Mouse (Mus musculus): ENCODE measurements around the gene Btg1-ps2. TPM values are rescaled to one million over a fixed set of nuclear protein-coding genes. Genes with fewer than 3 reads are reported as not detected.
"Not testable (repeated sequence)": the region's sequence is repeated elsewhere in the genome, so short reads cannot be mapped to it uniquely, and the experiment has no call there.

Btg1-ps2 gene
- not detected in 2 replicates for polyA plus RNA-seq (2014; fragmentation: Nextera tagmentation; extraction: Ambion mirVana)

GRCm38 (mm10) chrX:38043014-38043413 is at the start of gene Btg1-ps2:
Btg1-ps2 (minus strand) TSS chrX:38043114.
- H3K27me3 ChIP-seq (ENCODE audit: control insufficient read depth, insufficient read depth, low read length); H3K4me3 ChIP-seq (ENCODE audit: low read depth, low read length); H3K9me3 ChIP-seq (ENCODE audit: control insufficient read depth, low read depth, low read length); ATAC-seq (ENCODE audit: insufficient number of reproducible peaks, insufficient read depth, low FRiP score, low read depth); H3K27ac ChIP-seq (ENCODE audit: low read length); H3K4me2 ChIP-seq (replicated peaks; ENCODE audit: low read depth, low read length); H3K4me1 ChIP-seq (ENCODE audit: control insufficient read depth, insufficient read depth, low read length); H3K36me3 ChIP-seq (ENCODE audit: control insufficient read depth, insufficient read depth, low read length); H3K9ac ChIP-seq (replicated peaks; ENCODE audit: low read depth, low read length): not testable (repeated sequence)

GRCm38 (mm10) chrX:38085041-38085440 is 42.1 kb upstream of the Btg1-ps2 start, which contains the start of gene Rhox11:
Rhox11 (minus strand) TSS chrX:38085141.
- 90% methylated on average over 9 of the region's 9 CpGs for WGBS
- Histone ChIP-seq H3K27me3 (ENCODE audit: control insufficient read depth, insufficient read depth, low read length) (no peaks in the 10 kb centered on the region), H3K4me1 (ENCODE audit: control insufficient read depth, insufficient read depth, low read length) (no peaks in the 10 kb centered on the region), H3K4me3 (ENCODE audit: low read depth, low read length) (no peak within 1 kb of the TSS), H3K9ac (replicated peaks; ENCODE audit: low read depth, low read length) (no peak within 1 kb of the TSS), H3K9me3 (ENCODE audit: control insufficient read depth, low read depth, low read length) (no peaks in the 10 kb centered on the region), H3K27ac (ENCODE audit: low read length) (no peak within 1 kb of the TSS), H3K4me2 (replicated peaks; ENCODE audit: low read depth, low read length) (no peak within 1 kb of the TSS), H3K36me3 (ENCODE audit: control insufficient read depth, insufficient read depth, low read length) (no peaks in the 10 kb centered on the region)
- no peak for ATAC-seq (ENCODE audit: insufficient number of reproducible peaks, insufficient read depth, low FRiP score, low read depth)

GRCm38 (mm10) chrX:38084226-38084625 is 41.3 kb upstream of the Btg1-ps2 start:
- ATAC-seq (ENCODE audit: insufficient number of reproducible peaks, insufficient read depth, low FRiP score, low read depth): no peak
- Histone ChIP-seq H3K36me3 (ENCODE audit: control insufficient read depth, insufficient read depth, low read length) (no peaks in the 10 kb centered on the region), H3K27ac (ENCODE audit: low read length) (no peak overlapping the region), H3K9ac (replicated peaks; ENCODE audit: low read depth, low read length) (no peak overlapping the region), H3K4me1 (ENCODE audit: control insufficient read depth, insufficient read depth, low read length) (no peaks in the 10 kb centered on the region), H3K27me3 (ENCODE audit: control insufficient read depth, insufficient read depth, low read length) (no peaks in the 10 kb centered on the region), H3K4me3 (ENCODE audit: low read depth, low read length) (no peak overlapping the region), H3K4me2 (replicated peaks; ENCODE audit: low read depth, low read length) (no peak overlapping the region), H3K9me3 (ENCODE audit: control insufficient read depth, low read depth, low read length) (no peaks in the 10 kb centered on the region)
- WGBS: 20% methylated on average over 12 of the region's 12 CpGs

GRCm38 (mm10) chrX:38066175-38066574 is 23.3 kb upstream of the Btg1-ps2 start, which contains the start of gene Rhox10:
Rhox10 (plus strand) TSS chrX:38066475.
- ATAC-seq (ENCODE audit: insufficient number of reproducible peaks, insufficient read depth, low FRiP score, low read depth): no peak
- Histone ChIP-seq H3K4me2 (replicated peaks; ENCODE audit: low read depth, low read length) (no peak within 1 kb of the TSS), H3K4me1 (ENCODE audit: control insufficient read depth, insufficient read depth, low read length) (no peaks in the 10 kb centered on the region), H3K9ac (replicated peaks; ENCODE audit: low read depth, low read length) (no peak within 1 kb of the TSS), H3K27me3 (ENCODE audit: control insufficient read depth, insufficient read depth, low read length) (no peaks in the 10 kb centered on the region), H3K9me3 (ENCODE audit: control insufficient read depth, low read depth, low read length) (no peaks in the 10 kb centered on the region), H3K27ac (ENCODE audit: low read length) (no peak within 1 kb of the TSS), H3K36me3 (ENCODE audit: control insufficient read depth, insufficient read depth, low read length) (no peaks in the 10 kb centered on the region), H3K4me3 (ENCODE audit: low read depth, low read length) (no peak within 1 kb of the TSS)
- 84% methylated on average over 11 of the region's 11 CpGs for WGBS

- 0% methylated on average over 1 of the region's 1 CpGs for WGBS
- Histone ChIP-seq H3K9me3 (ENCODE audit: control insufficient read depth, low read depth, low read length) (no peaks in the 10 kb centered on the region), H3K27ac (ENCODE audit: low read length) (no peak overlapping the region), H3K4me1 (ENCODE audit: control insufficient read depth, insufficient read depth, low read length) (no peaks in the 10 kb centered on the region), H3K27me3 (ENCODE audit: control insufficient read depth, insufficient read depth, low read length) (no peaks in the 10 kb centered on the region), H3K36me3 (ENCODE audit: control insufficient read depth, insufficient read depth, low read length) (no peaks in the 10 kb centered on the region), H3K4me3 (ENCODE audit: low read depth, low read length) (no peak overlapping the region), H3K4me2 (replicated peaks; ENCODE audit: low read depth, low read length) (no peak overlapping the region), H3K9ac (replicated peaks; ENCODE audit: low read depth, low read length) (no peak overlapping the region)
- ATAC-seq (ENCODE audit: insufficient number of reproducible peaks, insufficient read depth, low FRiP score, low read depth): no peak
Measured at GRCm38 (mm10) chrX:38061544-38061943, 18.6 kb upstream of the Btg1-ps2 start.

GRCm38 (mm10) chrX:38039666-38040065 is 3.2 kb downstream of the Btg1-ps2 start:
- Histone ChIP-seq H3K4me2 (replicated peaks; ENCODE audit: low read depth, low read length) (no peak overlapping the region), H3K27ac (ENCODE audit: low read length) (no peak overlapping the region), H3K27me3 (ENCODE audit: control insufficient read depth, insufficient read depth, low read length) (no peaks in the 10 kb centered on the region), H3K4me3 (ENCODE audit: low read depth, low read length) (no peak overlapping the region), H3K9me3 (ENCODE audit: control insufficient read depth, low read depth, low read length) (no peaks in the 10 kb centered on the region), H3K36me3 (ENCODE audit: control insufficient read depth, insufficient read depth, low read length) (no peaks in the 10 kb centered on the region), H3K4me1 (ENCODE audit: control insufficient read depth, insufficient read depth, low read length) (no peaks in the 10 kb centered on the region), H3K9ac (replicated peaks; ENCODE audit: low read depth, low read length) (no peak overlapping the region)
- no peak for ATAC-seq (ENCODE audit: insufficient number of reproducible peaks, insufficient read depth, low FRiP score, low read depth)
- WGBS: 92% methylated on average over 5 of the region's 5 CpGs

GRCm38 (mm10) chrX:38033841-38034240 is 9.1 kb downstream of the Btg1-ps2 start:
- Histone ChIP-seq H3K9ac (replicated peaks; ENCODE audit: low read depth, low read length) (no peak overlapping the region), H3K36me3 (ENCODE audit: control insufficient read depth, insufficient read depth, low read length) (no peaks in the 10 kb centered on the region), H3K9me3 (ENCODE audit: control insufficient read depth, low read depth, low read length) (no peaks in the 10 kb centered on the region), H3K27me3 (ENCODE audit: control insufficient read depth, insufficient read depth, low read length) (no peaks in the 10 kb centered on the region), H3K4me3 (ENCODE audit: low read depth, low read length) (no peak overlapping the region), H3K4me2 (replicated peaks; ENCODE audit: low read depth, low read length) (no peak overlapping the region), H3K4me1 (ENCODE audit: control insufficient read depth, insufficient read depth, low read length) (no peaks in the 10 kb centered on the region), H3K27ac (ENCODE audit: low read length) (no peak overlapping the region)
- ATAC-seq (ENCODE audit: insufficient number of reproducible peaks, insufficient read depth, low FRiP score, low read depth): no peak
- 66% methylated on average over 2 of the region's 2 CpGs for WGBS

GRCm38 (mm10) chrX:38018597-38018996 is 24.3 kb downstream of the Btg1-ps2 start, which contains the start of gene Btg1-ps1:
Btg1-ps1 (minus strand) TSS chrX:38018815.
- H3K27ac ChIP-seq (ENCODE audit: low read length); H3K4me1 ChIP-seq (ENCODE audit: control insufficient read depth, insufficient read depth, low read length); H3K9ac ChIP-seq (replicated peaks; ENCODE audit: low read depth, low read length); H3K4me3 ChIP-seq (ENCODE audit: low read depth, low read length); H3K36me3 ChIP-seq (ENCODE audit: control insufficient read depth, insufficient read depth, low read length); H3K27me3 ChIP-seq (ENCODE audit: control insufficient read depth, insufficient read depth, low read length); H3K9me3 ChIP-seq (ENCODE audit: control insufficient read depth, low read depth, low read length); ATAC-seq (ENCODE audit: insufficient number of reproducible peaks, insufficient read depth, low FRiP score, low read depth); H3K4me2 ChIP-seq (replicated peaks; ENCODE audit: low read depth, low read length): not testable (repeated sequence)

- Histone ChIP-seq H3K4me1 (ENCODE audit: control insufficient read depth, insufficient read depth, low read length) (no peaks in the 10 kb centered on the region), H3K4me3 (ENCODE audit: low read depth, low read length) (no peak overlapping the region), H3K36me3 (ENCODE audit: control insufficient read depth, insufficient read depth, low read length) (no peaks in the 10 kb centered on the region), H3K4me2 (replicated peaks; ENCODE audit: low read depth, low read length) (no peak overlapping the region), H3K27ac (ENCODE audit: low read length) (no peak overlapping the region), H3K27me3 (ENCODE audit: control insufficient read depth, insufficient read depth, low read length) (no peaks in the 10 kb centered on the region), H3K9ac (replicated peaks; ENCODE audit: low read depth, low read length) (no peak overlapping the region), H3K9me3 (ENCODE audit: control insufficient read depth, low read depth, low read length) (no peaks in the 10 kb centered on the region)
- ATAC-seq (ENCODE audit: insufficient number of reproducible peaks, insufficient read depth, low FRiP score, low read depth): no peak
- 76% methylated on average over 2 of the region's 2 CpGs for WGBS
Measured at GRCm38 (mm10) chrX:38008756-38009155, 34.2 kb downstream of the Btg1-ps2 start.

Measured in stomach, embryonic 14.5 days (tissue).